Mouse (Mus musculus): ENCODE data around the gene Gpr22.

DNA sequence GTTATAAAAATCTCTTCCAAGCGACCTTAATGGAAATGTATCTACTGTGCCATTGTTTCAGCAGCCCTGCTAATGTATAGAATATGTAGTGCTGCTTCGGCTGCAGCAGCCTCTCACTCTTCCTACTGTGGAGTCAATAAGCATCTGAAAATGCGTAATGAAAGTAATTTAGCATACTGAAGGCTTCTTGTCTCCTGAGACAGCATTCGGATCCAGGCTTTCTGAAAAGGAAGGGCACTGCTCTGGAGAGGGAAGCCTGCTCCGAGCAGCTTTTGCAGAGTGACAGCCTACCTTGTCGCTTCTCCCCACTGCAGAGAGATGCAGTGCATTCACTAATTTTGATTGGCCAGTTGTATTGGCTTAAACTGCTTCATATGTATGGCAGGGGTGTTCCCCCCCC is at the start of gene Gpr22:
- TF ChIP-seq CTCF (IDR thresholded peaks at IDR 0.05; ENCODE audit: extremely low read depth, insufficient read depth, insufficient read length, insufficient replicate concordance) (no peak), POLR2A (IDR thresholded peaks at IDR 0.05; ENCODE audit: low read depth, low read length) (no peak)

Measured in spleen, adult 2 months (tissue).